Mouse (Mus musculus): Measurements from ENCODE around the gene Caskin1. TPM values are rescaled to one million over a fixed set of nuclear protein-coding genes. Genes with fewer than 3 reads are reported as not detected.

The Caskin1 gene
- total and polyA plus RNA-seq, 3 experiments = 0.11 TPM; not detected in 2

DNA sequence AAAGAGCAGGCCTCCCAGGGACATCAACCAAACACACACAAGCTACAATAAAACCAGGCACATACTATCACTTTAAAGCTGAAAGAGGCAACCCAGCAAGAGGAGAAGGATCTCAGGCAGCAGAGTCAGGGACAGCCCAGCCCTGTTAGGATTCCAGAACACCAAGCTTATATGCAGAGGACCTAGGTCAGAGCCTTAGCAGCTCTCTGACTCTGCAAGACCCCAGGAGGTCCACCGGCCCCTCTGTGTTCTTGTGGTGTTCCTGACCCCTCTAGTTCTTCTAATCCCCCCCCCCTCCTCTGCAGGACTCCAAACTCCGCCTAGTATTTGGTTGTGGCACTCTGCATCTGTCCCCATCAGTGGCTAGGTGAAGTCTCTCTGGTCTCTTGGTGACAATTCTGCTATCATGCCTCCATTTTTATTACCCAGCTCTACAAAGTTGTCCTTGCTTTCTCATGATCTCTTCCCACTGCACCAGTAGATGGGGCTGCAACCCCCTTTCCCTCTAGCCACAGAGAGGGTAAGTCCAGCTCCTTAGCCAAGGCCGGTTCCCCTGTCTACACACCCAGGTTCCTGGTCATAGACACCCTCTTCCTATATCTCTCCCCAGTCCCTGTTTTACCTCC is 8.1 kb upstream of the Caskin1 start:
- no peak overlapping the region; the same call in 1 of the 2 replicates for H3K4me3 ChIP-seq (ENCODE audit: low read depth, low read length)
- H3K9me3 ChIP-seq (replicated peaks) = no peaks in the 10 kb centered on the region
- ATAC-seq (ENCODE audit: extremely low read depth, insufficient number of reproducible peaks, low FRiP score, poor library complexity, severe bottlenecking) = no peak
- H3K4me1 ChIP-seq (ENCODE audit: insufficient read depth, low read depth, low read length) = peaks cover 40% of the 10 kb centered on the region
- DNase-seq (ENCODE audit: low spot score) = peak; percentile 35
- H3K27me3 ChIP-seq (ENCODE audit: insufficient read depth, low read length) = peaks cover 13% of the 10 kb centered on the region
- peaks cover 30% of the 10 kb centered on the region for H3K36me3 ChIP-seq (replicated peaks)
- TF ChIP-seq TAL1 (conservative IDR thresholded peaks at IDR 0.05; ENCODE audit: low read depth, low read length) = no peak
- no peak for TF ChIP-seq POLR2AphosphoS5 (IDR thresholded peaks at IDR 0.05; ENCODE audit: insufficient replicate concordance, low read depth, low read length)
- no peak for TF ChIP-seq GATA1 (IDR thresholded peaks at IDR 0.05; ENCODE audit: borderline replicate concordance, low read length)
- no peak for TF ChIP-seq GATA2 (IDR thresholded peaks at IDR 0.05; ENCODE audit: borderline replicate concordance, low read depth, low read length)

DNA sequence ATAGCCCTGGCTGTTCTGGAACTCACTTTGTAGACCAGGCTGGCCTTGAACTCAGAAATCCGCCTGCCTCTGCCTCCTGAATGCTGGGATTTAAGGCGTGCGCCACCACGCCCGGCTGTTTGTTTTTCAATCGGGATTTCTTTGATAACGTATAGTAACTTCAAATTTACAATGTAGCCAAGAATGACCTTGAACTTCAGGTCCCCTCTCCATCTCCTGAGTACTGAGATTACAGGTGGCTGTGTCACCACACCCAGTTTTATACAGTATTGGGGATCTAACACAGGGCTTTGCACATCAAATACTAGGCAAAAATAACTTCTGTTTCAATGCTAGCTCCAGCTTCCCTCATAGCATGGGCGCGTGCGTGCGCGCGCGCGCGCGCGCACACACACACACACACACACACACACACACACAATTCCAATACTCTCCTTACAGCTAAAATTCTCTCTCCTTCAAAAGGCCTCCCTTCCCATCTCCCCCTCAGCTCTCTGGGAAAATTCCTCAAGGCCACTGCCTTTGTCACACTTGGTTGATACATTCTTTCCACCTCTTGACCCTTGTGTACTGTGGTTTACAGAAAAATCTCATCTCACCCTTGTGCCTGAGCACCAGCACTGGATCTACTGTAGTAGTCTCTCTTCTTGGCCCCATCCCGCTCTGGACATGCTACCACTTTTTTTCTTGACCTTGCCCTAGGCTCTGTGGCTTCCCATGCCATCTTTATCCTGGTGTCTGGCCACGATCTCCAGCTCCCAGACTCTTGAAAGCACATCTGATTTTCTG is 7.2 kb upstream of the Caskin1 start:
- H3K27me3 ChIP-seq (ENCODE audit: insufficient read depth, low read length) = peaks cover 19% of the 10 kb centered on the region
- ATAC-seq (ENCODE audit: extremely low read depth, insufficient number of reproducible peaks, low FRiP score, poor library complexity, severe bottlenecking) = no peak
- H3K9me3 ChIP-seq (replicated peaks) = no peaks in the 10 kb centered on the region
- no peak for DNase-seq (ENCODE audit: low spot score)
- TF ChIP-seq POLR2AphosphoS5 (IDR thresholded peaks at IDR 0.05; ENCODE audit: insufficient replicate concordance, low read depth, low read length) = no peak
- no peak for TF ChIP-seq GATA2 (IDR thresholded peaks at IDR 0.05; ENCODE audit: borderline replicate concordance, low read depth, low read length)
- TF ChIP-seq CTCF (IDR thresholded peaks at IDR 0.05; ENCODE audit: low read depth, low read length) = no peak
- TF ChIP-seq TAL1 (conservative IDR thresholded peaks at IDR 0.05; ENCODE audit: low read depth, low read length) = no peak
- no peak for TF ChIP-seq GATA1 (IDR thresholded peaks at IDR 0.05; ENCODE audit: borderline replicate concordance, low read length)
- H3K36me3 ChIP-seq (replicated peaks) = peaks cover 21% of the 10 kb centered on the region
- H3K4me1 ChIP-seq (ENCODE audit: insufficient read depth, low read depth, low read length) = peaks cover 38% of the 10 kb centered on the region
- no peak overlapping the region for H3K4me3 ChIP-seq (ENCODE audit: low read depth, low read length)

DNA sequence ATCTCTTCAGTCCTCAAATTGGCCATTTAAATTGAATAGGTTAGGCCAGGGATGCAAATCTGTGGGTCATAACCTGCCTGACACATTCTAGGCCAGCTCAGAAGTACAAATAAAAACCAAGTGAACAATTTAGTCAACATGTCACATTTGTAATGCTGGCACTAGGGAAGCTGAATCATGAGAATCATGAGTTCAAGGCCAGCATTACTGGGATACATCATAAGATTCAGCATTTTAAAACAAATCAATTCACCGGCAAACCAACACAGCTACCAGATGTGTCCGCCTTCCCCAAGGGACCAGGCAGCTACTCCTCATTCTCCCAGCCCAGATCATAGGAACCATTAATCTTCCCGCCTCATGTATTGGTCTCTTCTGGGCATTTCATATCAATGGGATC is 4.9 kb upstream of the Caskin1 start:
- Histone ChIP-seq H3K4me1 (ENCODE audit: insufficient read depth, low read depth, low read length) (peaks cover 18% of the 10 kb centered on the region), H3K4me3 (ENCODE audit: low read depth, low read length) (no peak overlapping the region)
- TF ChIP-seq GATA1 (IDR thresholded peaks at IDR 0.05; ENCODE audit: borderline replicate concordance, low read length) (no peak), POLR2AphosphoS5 (IDR thresholded peaks at IDR 0.05; ENCODE audit: insufficient replicate concordance, low read depth, low read length) (no peak), CTCF (IDR thresholded peaks at IDR 0.05; ENCODE audit: low read depth, low read length) (no peak), GATA2 (IDR thresholded peaks at IDR 0.05; ENCODE audit: borderline replicate concordance, low read depth, low read length) (no peak), TAL1 (conservative IDR thresholded peaks at IDR 0.05; ENCODE audit: low read depth, low read length) (no peak)

DNA sequence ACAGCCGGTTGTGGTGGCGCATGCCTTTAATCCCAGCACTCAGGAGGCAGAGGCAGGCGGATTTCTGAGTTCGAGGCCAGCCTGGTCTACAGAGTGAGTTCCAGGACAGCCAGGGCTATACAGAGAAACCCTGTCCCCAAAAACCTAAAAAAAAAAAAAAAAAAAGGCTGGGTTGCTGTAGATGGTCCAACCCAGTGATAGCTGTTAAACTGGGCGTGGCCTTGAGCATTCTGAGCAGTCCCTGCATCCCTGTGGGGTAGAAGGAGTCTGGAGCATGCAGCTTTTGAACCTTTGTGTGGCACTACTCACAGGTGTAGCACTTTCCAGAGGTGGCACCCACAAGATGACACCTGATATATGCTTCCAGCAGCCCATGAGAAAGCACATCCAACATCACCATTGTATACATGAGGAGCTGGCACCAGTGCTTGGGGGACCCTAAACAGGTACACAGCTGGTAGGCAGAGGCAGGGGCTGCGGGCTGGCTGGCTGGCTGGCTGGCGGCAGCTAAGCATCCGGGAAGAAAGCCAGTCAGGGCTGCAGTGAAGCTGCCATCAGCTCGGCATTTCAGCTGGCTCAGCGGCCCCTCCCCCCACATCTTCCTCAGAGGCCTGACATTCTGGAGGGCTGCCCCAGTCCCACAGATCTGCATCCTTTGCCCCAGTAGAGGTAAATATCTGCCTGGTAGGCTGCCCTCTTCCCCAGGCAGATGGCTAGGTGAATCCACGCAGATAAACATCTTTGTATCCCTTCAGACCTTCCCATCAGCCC is 3.1 kb upstream of the Caskin1 start:
- TF ChIP-seq TAL1 (conservative IDR thresholded peaks at IDR 0.05; ENCODE audit: low read depth, low read length) (no peak), CTCF (IDR thresholded peaks at IDR 0.05; ENCODE audit: low read depth, low read length) (no peak), POLR2AphosphoS5 (IDR thresholded peaks at IDR 0.05; ENCODE audit: insufficient replicate concordance, low read depth, low read length) (no peak), GATA2 (IDR thresholded peaks at IDR 0.05; ENCODE audit: borderline replicate concordance, low read depth, low read length) (no peak), GATA1 (IDR thresholded peaks at IDR 0.05; ENCODE audit: borderline replicate concordance, low read length) (no peak)
- Histone ChIP-seq H3K4me1 (ENCODE audit: insufficient read depth, low read depth, low read length) (peaks cover 16% of the 10 kb centered on the region), H3K36me3 (replicated peaks) (no peaks in the 10 kb centered on the region), H3K27me3 (ENCODE audit: insufficient read depth, low read length) (peaks cover 53% of the 10 kb centered on the region), H3K4me3 (ENCODE audit: low read depth, low read length) (no peak overlapping the region; the same call in 1 of the 2 replicates), H3K9me3 (replicated peaks) (peaks cover 9% of the 10 kb centered on the region)
- DNase-seq (ENCODE audit: low spot score) (no peak), ATAC-seq (ENCODE audit: extremely low read depth, insufficient number of reproducible peaks, low FRiP score, poor library complexity, severe bottlenecking) (no peak)

More for the DNA sequence above, 4.9 kb upstream of the Caskin1 start:
- Histone ChIP-seq H3K36me3 (replicated peaks) (no peaks in the 10 kb centered on the region), H3K27me3 (ENCODE audit: insufficient read depth, low read length) (peaks cover 36% of the 10 kb centered on the region), H3K9me3 (replicated peaks) (peaks cover 3% of the 10 kb centered on the region)
- DNase-seq (ENCODE audit: low spot score) (no peak), ATAC-seq (ENCODE audit: extremely low read depth, insufficient number of reproducible peaks, low FRiP score, poor library complexity, severe bottlenecking) (no peak)

DNA sequence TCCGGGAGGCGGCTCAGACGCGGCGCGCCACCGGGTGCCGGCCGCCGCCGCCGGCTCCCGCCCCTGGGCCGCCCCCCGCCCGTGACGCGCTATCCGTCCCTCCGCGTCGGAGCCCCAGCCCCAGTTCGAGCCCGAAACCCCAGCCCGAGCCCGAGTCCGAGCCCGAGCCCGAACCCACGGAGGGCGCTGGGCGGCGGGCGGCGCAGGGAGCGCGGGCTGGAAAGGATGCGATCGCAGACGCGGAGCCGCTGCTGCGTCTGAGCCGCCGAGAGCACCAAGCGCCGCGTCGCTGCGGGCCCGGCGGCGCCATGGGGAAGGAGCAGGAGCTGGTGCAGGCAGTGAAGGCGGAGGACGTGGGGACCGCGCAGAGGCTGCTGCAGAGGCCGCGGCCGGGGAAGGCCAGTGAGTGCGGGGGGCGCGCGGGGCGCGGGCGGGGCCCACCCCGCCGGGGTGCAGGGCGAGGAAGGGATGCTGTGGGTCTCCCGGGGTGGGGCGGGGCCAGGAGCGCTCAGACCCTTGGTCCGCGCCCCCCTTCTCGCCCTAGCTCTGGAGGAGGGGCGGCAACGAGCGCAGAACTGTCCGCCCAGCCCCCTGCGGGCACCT is 362 bp downstream of the Caskin1 start:
- no peak for ATAC-seq (ENCODE audit: extremely low read depth, insufficient number of reproducible peaks, low FRiP score, poor library complexity, severe bottlenecking)
- TF ChIP-seq TAL1 (conservative IDR thresholded peaks at IDR 0.05; ENCODE audit: low read depth, low read length) (no peak), POLR2AphosphoS5 (IDR thresholded peaks at IDR 0.05; ENCODE audit: insufficient replicate concordance, low read depth, low read length) (no peak), GATA2 (IDR thresholded peaks at IDR 0.05; ENCODE audit: borderline replicate concordance, low read depth, low read length) (no peak), CTCF (IDR thresholded peaks at IDR 0.05; ENCODE audit: low read depth, low read length) (no peak)

More for the DNA sequence above, 362 bp downstream of the Caskin1 start:
- H3K4me1 ChIP-seq (ENCODE audit: insufficient read depth, low read depth, low read length) = peaks cover 13% of the 10 kb centered on the region
- H3K27me3 ChIP-seq (ENCODE audit: insufficient read depth, low read length) = peaks cover 59% of the 10 kb centered on the region
- H3K36me3 ChIP-seq (replicated peaks) = no peaks in the 10 kb centered on the region
- peak overlapping the region; percentile 27; the same call in 1 of the 2 replicates for H3K4me3 ChIP-seq (ENCODE audit: low read depth, low read length)
- H3K9me3 ChIP-seq (replicated peaks) = peaks cover 9% of the 10 kb centered on the region
- DNase-seq (ENCODE audit: low spot score) = no peak
